Mouse (Mus musculus) heart, adult 2 months (tissue): ENCODE measurements around the gene Cabin1. TPM values are rescaled to one million over a fixed set of nuclear protein-coding genes. Genes with fewer than 3 reads are reported as not detected.

Experiments used
- DNase-seq, 2 experiments: peaks; one replicate each; pipeline ENCODE4 v3.0.0; 2021
- H3K27ac ChIP-seq: fragments of 200-600 bp; 2 replicates; pipeline ENCODE4 v1.8.1; 2022
- H3K27me3 ChIP-seq: fragments of 200-500 bp; 2 replicates; pipeline ENCODE4 v1.6.1; 2012; ENCODE audit warnings: mild to moderate bottlenecking, low read length, inconsistent platforms, mixed read lengths; ENCODE audit not compliant: control insufficient read depth, insufficient read depth
- H3K36me3 ChIP-seq: fragments of 200-500 bp; 2 replicates; pipeline ENCODE4 v1.6.1; 2012; ENCODE audit warnings: low read length, inconsistent platforms; ENCODE audit not compliant: control insufficient read depth, insufficient read depth
- H3K4me1 ChIP-seq: fragments of 200-500 bp; 2 replicates; pipeline ENCODE4 v1.6.1; 2011; ENCODE audit warnings: low read length; ENCODE audit not compliant: control insufficient read depth, insufficient read depth
- H3K4me3 ChIP-seq: fragments of 200-600 bp; 2 replicates; pipeline ENCODE4 v1.8.1; 2022
- H3K79me2 ChIP-seq: fragments of 200-500 bp; replicated peaks from 2 replicates; pipeline ENCODE4 v1.6.1; 2012; ENCODE audit warnings: mild to moderate bottlenecking, inconsistent platforms, low read length, moderate library complexity, mixed read lengths; ENCODE audit not compliant: control insufficient read depth, insufficient read depth
- H3K9ac ChIP-seq: fragments of 200-500 bp; 2 replicates; pipeline ENCODE4 v1.6.1; 2012; ENCODE audit warnings: low read depth, mild to moderate bottlenecking, control low read depth, inconsistent platforms, low read length, mixed read lengths
- CTCF ChIP-seq: fragments of 200-600 bp; IDR thresholded peaks from 2 replicates; pipeline ENCODE4 v1.8.1; 2022; ENCODE audit warnings: antibody characterized with exemption, mild to moderate bottlenecking, moderate library complexity
- EP300 ChIP-seq: fragments of 200-500 bp; IDR thresholded peaks from 2 replicates; pipeline ENCODE4 v1.6.1; 2011; ENCODE audit warnings: low read depth, low read length, control low read depth; ENCODE audit not compliant: insufficient read depth
- POLR2A ChIP-seq: fragments of 200-500 bp; IDR thresholded peaks from 2 replicates; pipeline ENCODE4 v1.6.1; 2011; ENCODE audit warnings: mild to moderate bottlenecking, low read depth, low read length, control low read depth; ENCODE audit not compliant: insufficient read depth
- WGBS: fragments of 180-500 bp; shearing (Covaris S2); methylation state at CpG from one replicate; pipeline ENCODE4 v1.1.7; 2018; 5-methylcytosine and 5-hydroxymethylcytosine counted together
- intact Hi-C: fragments of 180-260 bp; cut with DNase I; formaldehyde crosslinking; loops from one replicate; pipeline ENCODE4 v1.15.1; 2025
- polyA plus RNA-seq: library from polyadenylated mRNA; depleted of rRNA; stranded (reverse); fragments of >200 nt; gene quantifications from 2 replicates; pipeline ENCODE4 v1.2.3, GENCODE M21; 2012
- total RNA-seq, 2 experiments: library from RNA; stranded (reverse); gene quantifications; 2 replicates each; pipeline ENCODE4 v1.2.3; 2021

Cabin1 gene
- total and polyA plus RNA-seq, 3 experiments, result 13.6 to 19.9 (median 17.9) TPM

DNA sequence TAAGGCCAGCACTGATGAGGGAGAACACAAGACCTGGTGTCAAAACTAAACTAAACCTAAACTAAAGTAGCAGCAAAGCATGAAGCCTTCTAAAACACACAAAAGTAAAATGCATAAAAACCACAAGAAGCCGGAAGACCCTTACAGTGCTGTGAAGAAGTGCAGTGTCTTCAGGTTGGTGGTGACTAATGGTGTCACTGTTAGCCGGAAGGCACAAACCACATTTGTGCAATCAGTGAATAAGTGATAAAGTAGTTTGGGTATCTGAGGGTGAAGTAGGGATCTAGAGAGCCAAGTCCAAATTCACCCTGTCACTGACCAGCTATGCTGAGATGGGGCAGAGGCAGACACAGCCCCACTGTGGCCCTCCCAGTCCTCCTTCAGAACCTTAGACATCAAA, 61.6 kb downstream of the Cabin1 start:
- WGBS, result 97% methylated on average over 2 of the region's 2 CpGs
- no peak overlapping the region for H3K9ac ChIP-seq
- intact Hi-C loops, result loop anchor here (2.0 kb wide), 1 partner anchor 116 kb away; no protein-coding TSS in a partner anchor
- DNase-seq, result no peak
- H3K27me3 ChIP-seq, result no peaks in the 10 kb centered on the region
- H3K4me3 ChIP-seq, result no peak overlapping the region
- peaks cover 5% of the 10 kb centered on the region for H3K4me1 ChIP-seq
- TF ChIP-seq POLR2A (no peak), CTCF (no peak), EP300 (no peak)
- H3K36me3 ChIP-seq, result no peaks in the 10 kb centered on the region
- no peaks in the 10 kb centered on the region for H3K79me2 ChIP-seq
- H3K27ac ChIP-seq, result no peak overlapping the region

DNA sequence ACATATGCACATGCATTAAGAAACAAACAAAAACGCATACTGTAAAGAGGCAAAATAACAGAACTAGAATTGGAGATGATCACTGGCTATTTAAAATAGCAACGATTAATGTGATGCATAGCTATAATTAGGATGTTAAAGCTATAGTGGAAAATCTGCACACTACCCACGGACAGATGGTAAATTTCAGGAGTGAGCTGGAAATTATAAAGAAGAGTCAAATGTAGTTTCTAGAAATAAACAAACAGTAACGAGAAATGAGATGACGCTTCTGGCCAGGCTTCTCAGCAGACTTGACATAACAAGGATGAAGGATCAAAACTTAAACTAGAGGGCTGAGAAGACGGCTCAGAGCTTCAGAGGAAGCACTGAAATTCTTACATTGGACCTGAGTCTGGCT, 62.9 kb downstream of the Cabin1 start:
- intact Hi-C loops, result no loop called here
- TF ChIP-seq EP300 (no peak), POLR2A (no peak), CTCF (no peak)
- Histone ChIP-seq H3K36me3 (no peaks in the 10 kb centered on the region), H3K27me3 (no peaks in the 10 kb centered on the region), H3K9ac (no peak overlapping the region), H3K79me2 (no peaks in the 10 kb centered on the region), H3K4me1 (peaks cover 5% of the 10 kb centered on the region), H3K27ac (no peak overlapping the region), H3K4me3 (no peak overlapping the region)
- WGBS, result 80% methylated on average over 6 of the region's 6 CpGs
- no peak for DNase-seq

DNA sequence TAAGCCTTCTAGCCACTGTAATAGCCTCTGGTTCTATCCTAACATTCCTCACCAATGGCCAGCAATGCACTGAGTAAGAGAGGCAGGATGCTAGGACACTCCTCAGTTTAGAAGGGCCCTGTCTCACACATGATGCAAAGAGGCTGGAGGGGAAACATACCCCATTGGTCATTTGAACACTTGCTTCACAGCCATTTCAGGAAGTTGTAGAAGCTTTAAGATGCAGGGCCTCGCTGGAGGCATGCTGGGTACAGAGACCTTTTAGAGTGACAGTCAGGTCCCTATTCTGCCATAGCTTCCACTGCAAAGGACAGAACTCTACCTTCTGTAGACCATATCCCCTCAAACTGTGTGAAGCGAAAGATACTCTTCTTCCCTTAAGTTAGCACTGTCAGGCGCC, 66.4 kb downstream of the Cabin1 start:
- Histone ChIP-seq H3K9ac (no peak overlapping the region), H3K27me3 (no peaks in the 10 kb centered on the region), H3K27ac (no peak overlapping the region), H3K79me2 (no peaks in the 10 kb centered on the region), H3K4me1 (no peaks in the 10 kb centered on the region), H3K36me3 (no peaks in the 10 kb centered on the region), H3K4me3 (no peak overlapping the region)
- intact Hi-C loops, result no loop called here
- 94% methylated on average over 3 of the region's 3 CpGs for WGBS
- TF ChIP-seq CTCF (no peak), POLR2A (no peak), EP300 (no peak)
- no peak for DNase-seq

- Histone ChIP-seq H3K27ac (no peak overlapping the region), H3K9ac (no peak overlapping the region), H3K4me3 (no peak overlapping the region), H3K4me1 (no peaks in the 10 kb centered on the region), H3K36me3 (no peaks in the 10 kb centered on the region), H3K79me2 (no peaks in the 10 kb centered on the region), H3K27me3 (no peaks in the 10 kb centered on the region)
- WGBS, result 83% methylated on average over 7 of the region's 7 CpGs
- intact Hi-C loops, result no loop called here
- TF ChIP-seq POLR2A (no peak), CTCF (no peak), EP300 (no peak)
- DNase-seq, result no peak
Measured at GRCm38 (mm10) chr10:75696597-75697355, 67.4 kb downstream of the Cabin1 start.

DNA sequence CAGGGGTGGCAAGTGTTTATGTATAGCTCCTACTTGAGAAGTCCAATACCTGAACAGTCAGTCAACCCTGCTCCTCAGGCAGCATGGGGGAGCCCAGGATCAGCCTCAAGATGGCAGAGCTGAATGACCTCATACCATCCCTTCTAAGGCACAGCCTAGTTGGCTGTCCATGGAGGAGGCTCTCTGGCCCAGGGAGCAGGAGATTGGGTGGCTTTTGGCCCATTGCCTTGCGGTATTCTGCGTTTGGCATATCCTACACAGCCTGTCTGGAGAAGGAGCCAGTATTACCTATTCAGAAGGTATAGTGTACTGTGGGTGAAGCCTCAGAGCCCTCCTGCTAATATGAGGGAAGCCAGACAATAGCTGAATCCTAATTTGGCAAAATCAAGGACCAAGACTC, 68.6 kb downstream of the Cabin1 start:
- no peak for TF ChIP-seq CTCF
- H3K27ac ChIP-seq, result no peak overlapping the region
- no peaks in the 10 kb centered on the region for H3K27me3 ChIP-seq
- WGBS, result 89% methylated on average over 2 of the region's 2 CpGs
- intact Hi-C loops, result no loop called here
- no peaks in the 10 kb centered on the region for H3K36me3 ChIP-seq
- no peak for DNase-seq
- no peak overlapping the region for H3K9ac ChIP-seq
- no peak overlapping the region for H3K4me3 ChIP-seq
- no peaks in the 10 kb centered on the region for H3K79me2 ChIP-seq
- H3K4me1 ChIP-seq, result no peaks in the 10 kb centered on the region

GRCm38 (mm10) chr10:75695078-75695477, 69.1 kb downstream of the Cabin1 start:
- intact Hi-C loops, result no loop called here
- TF ChIP-seq POLR2A (no peak), EP300 (no peak), CTCF (no peak)
- DNase-seq, result no peak
- H3K79me2 ChIP-seq, result no peaks in the 10 kb centered on the region
- no peaks in the 10 kb centered on the region for H3K36me3 ChIP-seq
- H3K27ac ChIP-seq, result no peak overlapping the region
- H3K9ac ChIP-seq, result no peak overlapping the region
- 93% methylated on average over 5 of the region's 5 CpGs for WGBS
- H3K27me3 ChIP-seq, result no peaks in the 10 kb centered on the region
- no peaks in the 10 kb centered on the region for H3K4me1 ChIP-seq
- H3K4me3 ChIP-seq, result no peak overlapping the region
